Mouse (Mus musculus): ENCODE data around the gene Gpr156.

- no peak for TF ChIP-seq CTCF (IDR thresholded peaks at IDR 0.05)
- no peak for TF ChIP-seq EP300 (IDR thresholded peaks at IDR 0.05)
Measured at GRCm38 (mm10) chr16:37953186-37953585, 36.9 kb downstream of the Gpr156 start.

Data from lung, postnatal 0 days (tissue).